Mouse (Mus musculus) heart, postnatal 0 days (tissue): ENCODE measurements at regions not wholly inside any gene's neighbourhood (a gene's known extent, or its start where the extent isn't known, plus 50 kb on each side); places are given as distances from the start of the nearest gene placed in this dataset.

Experiments used
- ATAC-seq: fragments of 200-750 bp; cut with Nextera tagmentation; 2 replicates; pipeline ENCODE4 v1.8.0; 2017; ENCODE audit warnings: low read depth, moderate number of reproducible peaks, moderate library complexity; ENCODE audit not compliant: insufficient read depth
- DNase-seq: peaks from one replicate; pipeline ENCODE4 v3.0.0-alpha.2; 2016; ENCODE audit warnings: low spot score
- H3K27ac ChIP-seq: fragments of 300-500 bp; sonication (generic); 2 replicates; pipeline ENCODE4 v1.5.1; 2014; ENCODE audit warnings: low read depth, mild to moderate bottlenecking
- H3K27me3 ChIP-seq: fragments of 300-500 bp; sonication (generic); 2 replicates; pipeline ENCODE4 v1.6.1; 2014; ENCODE audit warnings: low read length, mixed read lengths; ENCODE audit not compliant: control insufficient read depth, insufficient read depth
- H3K36me3 ChIP-seq: fragments of 300-500 bp; sonication (generic); replicated peaks from 2 replicates; pipeline ENCODE4 v1.6.1; 2014; ENCODE audit warnings: low read length, mixed read lengths; ENCODE audit not compliant: control insufficient read depth, insufficient read depth
- H3K4me1 ChIP-seq: fragments of 300-500 bp; sonication (generic); 2 replicates; pipeline ENCODE4 v1.6.1; 2014; ENCODE audit warnings: antibody characterized with exemption; ENCODE audit not compliant: control insufficient read depth, insufficient read depth
- H3K4me2 ChIP-seq: fragments of 300-500 bp; sonication (generic); 2 replicates; pipeline ENCODE4 v1.6.1; 2014; ENCODE audit warnings: low read depth, mild to moderate bottlenecking, low read length, moderate library complexity
- H3K4me3 ChIP-seq: fragments of 300-500 bp; sonication (generic); 2 replicates; pipeline ENCODE4 v1.5.1; 2014; ENCODE audit warnings: low read depth, low read length
- H3K9ac ChIP-seq: fragments of 300-500 bp; sonication (generic); replicated peaks from 2 replicates; pipeline ENCODE4 v1.6.1; 2014; ENCODE audit warnings: low read depth, low read length, mixed read lengths
- H3K9me3 ChIP-seq: fragments of 300-500 bp; sonication (generic); replicated peaks from 2 replicates; pipeline ENCODE4 v1.6.1; 2016; ENCODE audit warnings: low read length; ENCODE audit not compliant: control insufficient read depth
- CTCF ChIP-seq: IDR thresholded peaks from 2 replicates; pipeline ENCODE4 v1.5.1; 2016; ENCODE audit warnings: antibody characterized with exemption, control low read depth, low read depth
- EP300 ChIP-seq: IDR thresholded peaks from 2 replicates; pipeline ENCODE4 v1.6.1; 2016; ENCODE audit warnings: antibody characterized with exemption, low read depth
- WGBS: fragments of 180-500 bp; shearing (Covaris S2); extraction: QIAGEN DNeasy Blood & Tissue Kit; methylation state at CpG from one replicate; pipeline ENCODE4 v1.1.7; 2014; 5-methylcytosine and 5-hydroxymethylcytosine counted together

- no peaks in the 10 kb centered on the region for H3K36me3 ChIP-seq
- 43% methylated on average over 2 of the region's 2 CpGs for WGBS
- no peaks in the 10 kb centered on the region for H3K9me3 ChIP-seq
- ATAC-seq (no peak), DNase-seq (no peak)
- H3K4me2 ChIP-seq, result no peak overlapping the region
- no peak overlapping the region for H3K27ac ChIP-seq
- no peak overlapping the region for H3K9ac ChIP-seq
- H3K4me1 ChIP-seq, result peaks cover 3% of the 10 kb centered on the region
- TF ChIP-seq CTCF, result no peak
- no peak for TF ChIP-seq EP300
- no peaks in the 10 kb centered on the region for H3K27me3 ChIP-seq
- no peak overlapping the region for H3K4me3 ChIP-seq
These were observed 202.5 kb upstream of the Jade1 start for GRCm38 (mm10) chr3:41353021-41353420.

- H3K9me3 ChIP-seq, result no peaks in the 10 kb centered on the region
- DNase-seq, result no peak
- no peak for ATAC-seq
- H3K27me3 ChIP-seq, result no peaks in the 10 kb centered on the region
- no peak overlapping the region for H3K27ac ChIP-seq
- H3K9ac ChIP-seq, result no peak overlapping the region
- H3K4me1 ChIP-seq, result no peaks in the 10 kb centered on the region; the same call in 1 of the 2 replicates
- H3K4me2 ChIP-seq, result no peak overlapping the region
- TF ChIP-seq EP300, result no peak
- no peak for TF ChIP-seq CTCF
- 85% methylated on average over 4 of the region's 4 CpGs for WGBS
- H3K4me3 ChIP-seq, result no peak overlapping the region
- no peaks in the 10 kb centered on the region for H3K36me3 ChIP-seq
These were observed 203.7 kb upstream of the Jade1 start for GRCm38 (mm10) chr3:41351786-41352185.

GRCm38 (mm10) chr3:41351091-41351685 is 204.3 kb upstream of the Jade1 start:
- Histone ChIP-seq H3K4me2 (no peak overlapping the region), H3K9ac (no peak overlapping the region), H3K4me3 (no peak overlapping the region), H3K27me3 (no peaks in the 10 kb centered on the region), H3K36me3 (no peaks in the 10 kb centered on the region), H3K9me3 (no peaks in the 10 kb centered on the region), H3K4me1 (no peaks in the 10 kb centered on the region; the same call in 1 of the 2 replicates), H3K27ac (no peak overlapping the region)
- no peak for DNase-seq
- no peak for ATAC-seq
- WGBS, result 82% methylated on average over 8 of the region's 8 CpGs
- TF ChIP-seq EP300 (no peak), CTCF (no peak)

GRCm38 (mm10) chr3:41350331-41350730 is 205.2 kb upstream of the Jade1 start:
- TF ChIP-seq CTCF (no peak), EP300 (no peak)
- H3K4me3 ChIP-seq, result no peak overlapping the region
- H3K4me2 ChIP-seq, result no peak overlapping the region
- H3K36me3 ChIP-seq, result no peaks in the 10 kb centered on the region
- H3K27me3 ChIP-seq, result no peaks in the 10 kb centered on the region
- no peaks in the 10 kb centered on the region for H3K9me3 ChIP-seq
- DNase-seq (no peak), ATAC-seq (no peak)
- no peak overlapping the region for H3K27ac ChIP-seq
- WGBS, result 69% methylated on average over 3 of the region's 3 CpGs
- H3K9ac ChIP-seq, result no peak overlapping the region
- H3K4me1 ChIP-seq, result no peaks in the 10 kb centered on the region; the same call in 1 of the 2 replicates

- Histone ChIP-seq H3K27me3 (no peaks in the 10 kb centered on the region), H3K4me3 (no peak overlapping the region), H3K36me3 (no peaks in the 10 kb centered on the region), H3K9ac (no peak overlapping the region), H3K4me1 (no peaks in the 10 kb centered on the region; the same call in 1 of the 2 replicates), H3K9me3 (no peaks in the 10 kb centered on the region), H3K4me2 (no peak overlapping the region), H3K27ac (no peak overlapping the region)
- TF ChIP-seq CTCF (peak; percentile 52), EP300 (no peak)
- 40% methylated on average over 1 of the region's 1 CpGs for WGBS
- no peak for DNase-seq
- ATAC-seq, result no peak
These were observed 206.7 kb upstream of the Jade1 start for GRCm38 (mm10) chr3:41348795-41349194.

GRCm38 (mm10) chr3:41346863-41347262 is 208.7 kb upstream of the Jade1 start:
- no peaks in the 10 kb centered on the region for H3K27me3 ChIP-seq
- H3K36me3 ChIP-seq, result no peaks in the 10 kb centered on the region
- no peak overlapping the region for H3K27ac ChIP-seq
- no peaks in the 10 kb centered on the region for H3K9me3 ChIP-seq
- no peak overlapping the region for H3K4me3 ChIP-seq
- no peak for ATAC-seq
- DNase-seq, result no peak
- WGBS, result 77% methylated on average over 5 of the region's 5 CpGs
- H3K4me1 ChIP-seq, result no peaks in the 10 kb centered on the region
- TF ChIP-seq EP300 (no peak), CTCF (no peak)
- no peak overlapping the region for H3K4me2 ChIP-seq
- H3K9ac ChIP-seq, result no peak overlapping the region
